Mouse (Mus musculus) testis, adult 2 months (tissue): ENCODE measurements at regions not wholly inside any gene's neighbourhood (a gene's known extent, or its start where the extent isn't known, plus 50 kb on each side); places are given as distances from the start of the nearest gene placed in this dataset.

Source experiments
- H3K27ac ChIP-seq: fragments of 200-500 bp; 2 replicates; pipeline ENCODE4 v1.5.1; 2012; ENCODE audit warnings: low read depth, low read length; ENCODE audit not compliant: control insufficient read depth, insufficient read depth
- H3K27me3 ChIP-seq: fragments of 200-500 bp; 2 replicates; pipeline ENCODE4 v1.6.1; 2012; ENCODE audit warnings: mild to moderate bottlenecking, low read length, moderate library complexity; ENCODE audit not compliant: control insufficient read depth, insufficient read depth
- H3K36me3 ChIP-seq: fragments of 200-500 bp; 2 replicates; pipeline ENCODE4 v1.6.1; 2012; ENCODE audit warnings: mild to moderate bottlenecking, low read length; ENCODE audit not compliant: control insufficient read depth, insufficient read depth
- H3K4me1 ChIP-seq: fragments of 200-500 bp; 2 replicates; pipeline ENCODE4 v1.6.1; 2012; ENCODE audit warnings: low read length; ENCODE audit not compliant: control insufficient read depth, insufficient read depth
- H3K4me3 ChIP-seq: fragments of 200-500 bp; 2 replicates; pipeline ENCODE4 v1.5.1; 2012; ENCODE audit warnings: low read depth, mild to moderate bottlenecking, low read length, moderate library complexity, mixed read lengths; ENCODE audit not compliant: control insufficient read depth
- CTCF ChIP-seq: fragments of 200-500 bp; IDR thresholded peaks from 2 replicates; pipeline ENCODE4 v1.5.1; 2012; ENCODE audit warnings: low read depth, mild to moderate bottlenecking, inconsistent platforms, low read length, moderate library complexity; ENCODE audit not compliant: control insufficient read depth, insufficient read depth, insufficient replicate concordance
- POLR2A ChIP-seq: fragments of 200-500 bp; IDR thresholded peaks from 2 replicates; pipeline ENCODE4 v1.6.1; 2012; ENCODE audit warnings: low read depth, mild to moderate bottlenecking, inconsistent platforms, low read length, moderate library complexity; ENCODE audit not compliant: control insufficient read depth

- Histone ChIP-seq H3K4me1 (no peaks in the 10 kb centered on the region), H3K27ac (no peak overlapping the region), H3K27me3 (no peaks in the 10 kb centered on the region), H3K36me3 (no peaks in the 10 kb centered on the region), H3K4me3 (no peak overlapping the region)
- no peak for TF ChIP-seq POLR2A
- no peak for TF ChIP-seq CTCF
Observed at GRCm38 (mm10) chr12:10079482-10079881, 290.3 kb upstream of the Nt5c1b start.

- Histone ChIP-seq H3K4me3 (no peak overlapping the region), H3K27ac (no peak overlapping the region), H3K36me3 (no peaks in the 10 kb centered on the region), H3K4me1 (no peaks in the 10 kb centered on the region), H3K27me3 (no peaks in the 10 kb centered on the region)
- TF ChIP-seq POLR2A (no peak), CTCF (no peak)
Observed at GRCm38 (mm10) chr12:10112874-10113453, 256.8 kb upstream of the Nt5c1b start.

- Histone ChIP-seq H3K4me1 (no peaks in the 10 kb centered on the region), H3K27ac (no peak overlapping the region), H3K4me3 (no peak overlapping the region), H3K36me3 (no peaks in the 10 kb centered on the region), H3K27me3 (no peaks in the 10 kb centered on the region)
- TF ChIP-seq POLR2A (no peak), CTCF (no peak)
Observed at GRCm38 (mm10) chr12:10122102-10122501, 247.7 kb upstream of the Nt5c1b start.

- H3K27ac ChIP-seq = no peak overlapping the region
Observed at GRCm38 (mm10) chr12:10127995-10128573, 241.7 kb upstream of the Nt5c1b start.

GRCm38 (mm10) chr12:10134141-10134540, 235.6 kb upstream of the Nt5c1b start:
- Histone ChIP-seq H3K4me3 (no peak overlapping the region), H3K27ac (no peak overlapping the region), H3K4me1 (no peaks in the 10 kb centered on the region), H3K27me3 (no peaks in the 10 kb centered on the region), H3K36me3 (no peaks in the 10 kb centered on the region)
- TF ChIP-seq CTCF = no peak
- TF ChIP-seq POLR2A = no peak

More at GRCm38 (mm10) chr12:10127995-10128573, 241.7 kb upstream of the Nt5c1b start:
- Histone ChIP-seq H3K4me3 (no peak overlapping the region), H3K4me1 (no peaks in the 10 kb centered on the region), H3K27me3 (no peaks in the 10 kb centered on the region), H3K36me3 (no peaks in the 10 kb centered on the region)
- TF ChIP-seq CTCF (no peak), POLR2A (no peak)

- H3K4me1 ChIP-seq = peaks cover 2% of the 10 kb centered on the region; the same call in 1 of the 2 replicates
- no peak for TF ChIP-seq POLR2A
- no peak for TF ChIP-seq CTCF
- H3K4me3 ChIP-seq = no peak overlapping the region
- no peaks in the 10 kb centered on the region for H3K36me3 ChIP-seq
- H3K27ac ChIP-seq = no peak overlapping the region
- no peaks in the 10 kb centered on the region for H3K27me3 ChIP-seq
Observed at GRCm38 (mm10) chr12:10135915-10136314, 233.9 kb upstream of the Nt5c1b start.

GRCm38 (mm10) chr12:10140131-10140530, 229.6 kb upstream of the Nt5c1b start:
- Histone ChIP-seq H3K4me1 (peaks cover 2% of the 10 kb centered on the region; the same call in 1 of the 2 replicates), H3K4me3 (no peak overlapping the region), H3K36me3 (no peaks in the 10 kb centered on the region), H3K27ac (no peak overlapping the region), H3K27me3 (no peaks in the 10 kb centered on the region)
- TF ChIP-seq CTCF (no peak), POLR2A (no peak)
